Mouse (Mus musculus) retina, adult 2 months (tissue): ENCODE data around the gene Tmem163.

Source experiments
- DNase-seq: peaks from one replicate; pipeline ENCODE4 v3.0.0-alpha.2; 2012; ENCODE audit warnings: low read depth, low spot score

The Tmem163 gene

DNA sequence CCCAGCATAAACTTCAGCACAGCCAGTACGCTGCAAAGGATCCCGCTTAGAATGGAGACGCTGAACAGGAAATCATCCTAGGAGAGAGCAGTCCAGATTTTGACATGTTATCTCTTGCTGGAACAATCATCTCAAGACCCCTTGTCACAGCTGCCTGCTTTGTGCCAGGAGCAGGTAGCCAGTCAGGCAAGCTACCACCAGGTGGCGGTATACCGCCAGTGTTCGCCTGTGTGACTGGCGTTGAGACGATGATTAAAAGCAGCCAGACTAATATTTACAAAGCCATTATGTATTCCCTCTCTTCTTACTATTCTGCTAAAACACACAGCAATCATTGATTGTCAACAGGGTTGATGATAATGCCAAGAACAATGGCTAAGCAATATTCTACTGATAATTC is 179.1 kb downstream of the Tmem163 start:
- DNase-seq = peak; percentile 47

DNA sequence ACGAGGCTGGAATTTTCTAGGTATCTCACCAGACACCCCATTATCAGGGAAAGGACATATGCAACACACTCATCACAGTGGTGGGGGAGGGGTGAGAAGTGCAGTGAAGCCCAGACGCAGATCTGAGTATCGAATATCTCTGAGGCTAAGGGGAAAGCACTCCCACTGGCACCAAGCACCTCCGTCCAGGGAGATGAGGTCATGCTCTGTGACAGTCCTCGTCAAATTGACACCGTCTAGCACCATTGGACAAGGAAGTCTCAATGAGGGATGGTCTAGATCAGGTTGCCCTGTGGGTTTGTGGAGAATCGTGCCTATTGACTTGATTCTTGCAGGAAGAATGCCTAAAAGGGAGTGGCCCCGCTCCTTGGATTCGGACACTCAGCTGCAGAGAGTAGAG is 180.6 kb downstream of the Tmem163 start:
- DNase-seq = no peak

DNA sequence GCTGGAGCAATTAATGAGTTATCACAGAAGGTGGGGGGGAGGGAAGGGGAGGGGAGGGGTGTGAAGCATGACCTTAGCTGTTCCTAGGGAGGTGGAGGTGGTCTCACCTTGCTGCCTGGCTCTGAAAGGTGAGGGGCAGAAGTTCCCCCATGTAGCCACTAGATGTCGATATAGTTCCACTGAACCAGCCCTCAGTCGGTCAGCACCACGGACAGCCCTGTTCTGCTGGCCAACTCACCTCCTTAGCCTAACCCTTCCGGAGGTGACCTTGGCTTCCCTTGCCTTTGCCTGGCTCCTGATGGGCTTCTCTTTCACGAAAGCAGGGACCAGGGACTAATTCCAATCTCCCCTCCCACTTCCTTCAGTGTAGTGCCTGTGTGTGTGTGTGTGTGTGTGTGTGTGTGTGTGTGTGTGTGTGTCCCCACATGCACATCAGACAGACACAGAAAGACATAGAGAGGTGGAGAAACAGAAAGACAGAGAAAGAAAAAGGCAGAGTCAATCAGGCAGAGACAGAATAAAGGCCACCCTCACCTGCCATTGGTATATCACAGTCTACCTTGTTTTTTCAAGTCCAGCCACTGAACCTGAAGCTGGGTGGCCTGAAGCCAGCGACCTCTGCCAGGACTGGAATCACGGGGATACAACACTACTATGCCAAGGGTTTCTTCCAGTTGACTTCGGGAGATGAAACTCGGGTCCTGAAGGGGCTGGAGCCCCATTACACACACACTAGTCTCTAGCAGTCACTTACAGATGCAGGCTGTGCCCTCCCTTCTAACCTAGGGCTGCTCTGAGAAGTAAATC is 182.4 kb downstream of the Tmem163 start:
- peak; percentile 26 for DNase-seq

DNA sequence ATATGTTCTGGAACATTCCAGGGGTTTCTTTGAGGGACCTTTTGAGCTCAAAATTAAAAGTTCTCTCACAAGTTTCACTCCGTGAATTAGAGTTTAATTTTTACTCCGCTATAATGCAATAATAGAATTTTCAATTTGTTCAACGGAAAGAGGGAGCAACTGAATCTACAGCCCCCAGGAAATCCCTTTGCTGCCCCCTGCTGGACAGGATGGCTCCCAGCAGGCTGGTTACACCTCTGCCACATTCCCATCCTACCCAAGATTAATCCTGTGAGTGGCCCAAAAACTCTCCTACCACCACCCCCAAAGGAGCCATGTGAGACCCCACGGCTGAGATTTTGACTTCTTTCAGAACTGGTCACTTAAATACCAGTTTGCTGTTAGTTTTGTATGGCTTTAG is 192.2 kb downstream of the Tmem163 start:
- no peak for DNase-seq

DNA sequence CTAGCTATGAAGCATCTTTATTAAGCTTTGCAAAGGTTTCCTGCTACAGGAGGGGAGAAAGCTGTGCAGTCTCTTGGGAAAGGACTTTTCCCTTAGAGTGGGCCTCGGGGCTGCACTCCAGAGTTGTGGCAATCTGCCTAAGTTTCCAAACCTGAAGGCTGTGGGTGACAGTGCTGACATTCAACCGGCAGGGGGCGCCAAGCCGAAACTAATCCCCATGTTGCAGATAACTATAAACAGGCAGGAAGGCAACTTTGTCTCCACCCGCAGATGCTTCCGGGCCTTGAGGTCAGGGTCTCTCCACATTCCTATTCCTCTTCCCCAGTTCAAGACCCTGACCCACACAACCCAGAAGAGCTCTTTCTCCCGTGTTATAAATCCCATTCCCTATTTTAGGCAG is 194.5 kb downstream of the Tmem163 start:
- no peak for DNase-seq

DNA sequence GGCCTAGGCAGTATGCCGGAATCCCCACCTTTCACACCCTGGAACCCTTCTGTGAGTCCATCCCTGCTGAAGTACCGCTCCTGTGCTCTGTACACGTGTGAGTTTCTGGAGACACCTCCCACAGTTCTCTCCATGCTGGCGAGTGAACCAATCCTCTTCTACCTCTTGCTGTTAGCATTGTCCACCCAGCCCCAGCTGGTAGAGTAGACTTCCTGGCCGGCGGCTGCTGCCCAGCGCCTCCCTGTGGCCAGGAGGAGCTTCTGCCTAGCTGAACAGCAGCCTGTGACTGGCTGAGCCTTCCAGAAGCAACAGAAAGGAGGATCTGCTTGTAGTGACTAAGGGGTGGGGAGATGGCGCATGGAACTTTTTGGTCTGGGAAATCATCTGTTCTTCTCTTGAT is 195.2 kb downstream of the Tmem163 start:
- no peak for DNase-seq

DNA sequence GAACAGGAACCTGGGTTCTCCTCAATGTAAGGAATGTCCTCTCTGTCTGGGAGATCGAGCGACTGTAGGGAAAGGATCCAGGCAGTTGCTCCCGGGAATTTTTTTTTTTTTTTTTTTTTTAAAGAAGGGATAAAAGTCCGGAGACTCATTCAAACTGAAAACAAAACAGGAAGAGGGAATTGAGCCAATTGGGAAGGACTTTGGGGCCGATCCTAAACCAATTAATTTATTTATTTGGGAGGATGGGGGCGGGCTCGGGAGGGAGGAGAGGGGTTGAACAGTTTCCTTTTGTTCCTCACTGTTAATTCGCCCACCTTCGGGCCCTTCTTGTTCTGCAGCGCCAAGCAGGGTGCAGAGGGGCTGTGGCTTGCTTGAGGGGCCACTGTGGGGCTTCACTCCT is 196.4 kb downstream of the Tmem163 start:
- no peak for DNase-seq

DNA sequence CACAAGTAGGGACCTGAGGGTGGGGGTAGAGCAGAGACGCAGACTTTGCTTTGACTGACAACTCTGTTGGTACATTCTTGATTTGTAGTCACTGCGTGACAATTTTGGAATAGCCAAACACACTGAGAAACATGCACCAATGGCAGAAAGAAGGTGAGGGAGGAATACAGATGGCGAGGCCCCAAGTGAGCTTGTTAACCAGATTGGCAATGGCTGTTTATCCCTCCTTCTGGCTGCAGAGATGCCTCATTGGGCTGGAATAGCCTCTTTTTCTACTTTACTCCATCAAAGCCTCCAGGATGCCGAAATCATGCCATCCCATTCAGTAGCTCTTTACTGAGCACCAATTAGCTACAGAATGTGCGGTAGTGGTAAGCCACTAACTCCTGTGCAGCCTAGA is 203.6 kb downstream of the Tmem163 start:
- no peak for DNase-seq

DNA sequence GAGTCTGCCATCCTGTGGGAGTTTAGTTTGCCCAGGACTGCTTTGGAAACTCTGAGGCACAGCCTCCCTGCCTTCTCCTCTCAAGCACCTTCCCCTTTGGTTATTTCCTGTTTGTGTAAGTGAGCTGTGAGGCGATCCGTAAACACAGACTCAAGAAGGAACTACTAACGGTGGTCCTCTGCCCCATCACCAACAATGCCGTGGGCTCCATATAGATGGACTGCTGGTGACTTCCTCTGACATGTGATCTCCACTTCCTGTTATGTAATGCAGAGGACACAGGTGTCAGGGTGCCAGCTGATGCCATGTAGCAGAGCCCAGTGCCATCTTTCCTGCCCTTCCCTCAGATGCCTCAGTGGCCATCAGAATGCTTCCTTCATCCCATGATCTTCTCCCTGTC is 209.2 kb downstream of the Tmem163 start:
- no peak for DNase-seq

DNA sequence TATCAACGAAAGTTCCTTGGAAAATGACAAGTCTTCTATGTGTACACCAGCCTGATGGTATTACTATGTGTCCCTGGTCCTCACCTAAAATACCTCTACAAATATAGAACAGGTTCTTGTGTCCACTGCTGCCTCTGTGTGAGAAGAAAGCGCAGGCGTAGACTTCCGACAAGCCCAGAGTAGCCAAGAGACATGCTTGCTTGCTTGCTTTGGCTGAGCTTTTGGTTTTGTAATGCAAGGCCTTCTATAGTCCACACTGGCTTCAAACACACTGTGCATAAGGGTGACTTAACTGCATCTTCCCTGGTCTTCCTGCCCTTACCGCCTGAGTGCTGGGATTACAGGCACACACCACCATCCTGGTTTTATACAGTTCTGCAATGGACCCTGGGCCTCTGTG is 212.1 kb downstream of the Tmem163 start:
- no peak for DNase-seq

DNA sequence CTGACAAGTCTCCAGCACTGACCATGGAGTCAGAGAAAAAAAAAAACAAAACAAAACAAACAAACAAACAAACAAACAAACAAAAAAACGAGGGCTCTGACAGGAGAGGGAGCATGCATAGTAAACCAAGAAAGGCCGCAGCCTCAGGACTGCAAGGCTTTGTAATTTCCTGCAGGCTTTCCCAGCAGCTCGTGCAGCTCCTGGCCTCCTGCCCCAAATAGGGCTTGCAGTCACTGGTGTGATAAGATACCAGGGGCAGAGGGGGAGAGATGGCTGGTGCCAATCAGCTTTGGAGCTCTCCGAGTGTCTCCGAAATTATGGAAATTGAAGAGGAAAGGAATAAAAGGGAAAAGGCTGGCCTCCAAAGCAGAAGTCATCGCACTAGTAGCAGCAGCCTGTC is 214.1 kb downstream of the Tmem163 start:
- no peak for DNase-seq

DNA sequence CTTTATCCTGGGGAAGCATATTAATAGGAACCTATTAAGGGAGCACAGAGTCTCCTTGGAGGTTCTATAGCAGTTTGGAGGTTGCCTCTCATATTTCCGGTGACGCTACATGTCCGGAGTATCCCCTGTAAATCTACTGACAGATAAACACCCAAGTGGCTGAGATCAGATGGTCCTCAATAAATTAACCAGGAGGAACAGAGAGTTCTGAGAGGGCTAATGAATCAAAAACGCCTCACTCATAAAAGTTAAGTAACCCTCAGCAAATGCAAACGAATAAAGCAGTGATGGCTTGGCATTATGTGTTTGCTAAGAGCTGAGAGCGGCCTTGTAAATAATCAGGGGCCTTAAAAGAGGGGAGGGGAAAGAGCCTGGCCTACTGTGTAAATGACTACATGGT is 215.3 kb downstream of the Tmem163 start:
- DNase-seq = no peak

DNA sequence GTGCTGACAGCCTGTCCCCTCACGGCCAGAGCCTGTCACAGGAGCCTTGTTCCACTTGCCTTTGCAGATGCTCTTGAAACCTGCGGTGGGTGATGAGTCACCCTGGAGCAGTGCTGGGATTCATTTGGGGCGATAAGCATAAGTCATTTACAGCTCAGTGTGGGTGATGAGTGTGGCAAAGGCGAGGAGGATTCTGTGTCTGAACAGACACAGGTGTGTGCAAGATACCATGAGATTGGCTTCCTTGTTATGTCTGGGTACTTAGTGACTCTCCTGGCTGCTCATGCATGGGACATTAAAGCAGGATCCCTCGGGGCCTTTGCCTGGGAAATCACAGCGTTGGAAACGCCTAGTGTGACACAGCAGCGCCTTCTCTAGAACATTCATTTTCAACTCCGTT is 218.3 kb downstream of the Tmem163 start:
- no peak for DNase-seq

DNA sequence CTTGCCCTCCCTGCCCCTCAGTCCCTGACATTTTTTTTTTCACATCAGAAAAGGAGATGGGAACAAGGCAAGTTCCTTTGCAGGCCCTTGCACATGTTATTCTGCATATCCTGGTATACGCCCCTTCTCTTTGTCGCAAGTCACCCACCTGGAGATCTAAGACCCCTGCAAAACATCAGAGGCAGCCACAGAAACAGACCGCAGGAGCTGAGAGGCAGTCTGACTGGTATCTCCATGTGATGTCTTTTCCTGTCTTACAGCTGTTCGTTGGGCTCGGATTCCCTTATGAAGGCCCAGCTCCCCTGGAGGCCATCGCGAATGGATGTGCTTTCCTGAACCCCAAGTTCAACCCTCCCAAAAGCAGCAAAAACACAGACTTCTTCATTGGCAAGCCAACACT is 219.8 kb downstream of the Tmem163 start:
- no peak for DNase-seq

DNA sequence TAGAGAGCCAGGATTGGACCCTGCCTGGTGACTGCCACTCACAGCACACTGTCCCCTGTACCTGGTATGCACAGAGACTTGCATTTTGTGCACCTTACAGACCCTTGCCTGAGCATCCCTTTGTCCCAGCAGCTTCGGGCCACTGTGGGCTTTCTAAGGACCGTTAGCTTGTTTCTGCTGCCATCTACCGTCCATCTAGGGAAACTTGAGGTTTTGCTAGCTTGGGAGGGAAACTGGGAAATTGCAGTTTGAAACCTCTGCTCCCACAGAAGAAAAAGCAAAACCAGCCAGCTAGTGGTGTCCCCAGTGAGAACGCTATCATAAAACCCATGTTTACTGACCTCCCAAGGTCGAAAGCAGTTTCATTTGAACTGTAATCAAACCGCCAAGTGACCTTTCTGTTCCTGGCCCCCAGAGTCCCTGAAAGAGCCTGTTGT is 220.3 kb downstream of the Tmem163 start:
- DNase-seq = peak; percentile 61

DNA sequence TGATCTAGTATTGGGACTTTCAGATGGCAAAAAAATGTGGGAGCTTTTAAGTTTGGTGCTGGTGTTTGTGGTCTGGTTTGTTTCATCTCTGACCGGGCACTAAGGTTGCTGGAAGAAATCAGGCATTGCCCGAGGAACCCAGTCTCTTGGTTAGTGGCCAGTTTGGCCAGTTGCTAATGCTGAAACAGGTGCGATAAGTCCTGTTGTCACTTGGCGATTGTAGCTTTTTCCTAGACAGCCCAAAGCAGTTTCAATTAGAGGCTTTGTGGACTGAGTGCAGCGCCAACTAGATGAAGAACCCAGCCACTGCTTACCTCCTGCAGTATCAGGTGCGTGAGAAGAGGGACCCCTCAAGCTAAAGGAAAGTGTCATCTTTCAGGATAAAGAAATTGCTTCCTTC is 226.0 kb downstream of the Tmem163 start:
- DNase-seq = no peak

DNA sequence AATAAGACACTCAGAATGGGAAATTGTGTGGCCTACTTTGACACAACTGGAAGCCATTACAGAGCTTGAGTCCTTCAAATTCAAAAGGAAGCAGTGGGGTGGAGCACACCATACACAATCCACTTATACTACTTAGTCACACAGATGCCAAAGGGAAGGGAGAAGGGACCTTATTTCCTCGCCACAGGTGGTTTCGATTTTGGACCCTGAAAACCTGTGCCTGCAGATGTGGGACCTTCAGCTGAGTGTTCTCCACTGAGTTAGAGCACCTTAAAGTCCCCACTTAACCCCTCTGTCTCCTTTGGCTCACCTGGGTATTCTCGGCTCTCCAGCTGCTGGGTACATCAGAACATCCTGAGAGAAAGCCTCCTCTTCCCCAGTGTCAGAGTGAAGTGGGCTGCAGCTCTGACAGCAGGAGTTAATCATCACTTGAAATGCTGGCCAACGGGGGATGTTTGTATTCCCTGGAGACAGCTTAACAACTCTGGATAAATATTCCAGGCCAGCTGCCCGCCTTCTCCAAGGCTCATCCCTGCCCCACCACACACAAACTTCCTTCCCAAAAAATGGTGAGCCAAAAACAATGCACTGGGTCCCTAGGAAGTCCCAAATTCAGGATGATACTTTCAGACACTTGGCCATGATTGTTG is 234.4 kb downstream of the Tmem163 start:
- DNase-seq = no peak

DNA sequence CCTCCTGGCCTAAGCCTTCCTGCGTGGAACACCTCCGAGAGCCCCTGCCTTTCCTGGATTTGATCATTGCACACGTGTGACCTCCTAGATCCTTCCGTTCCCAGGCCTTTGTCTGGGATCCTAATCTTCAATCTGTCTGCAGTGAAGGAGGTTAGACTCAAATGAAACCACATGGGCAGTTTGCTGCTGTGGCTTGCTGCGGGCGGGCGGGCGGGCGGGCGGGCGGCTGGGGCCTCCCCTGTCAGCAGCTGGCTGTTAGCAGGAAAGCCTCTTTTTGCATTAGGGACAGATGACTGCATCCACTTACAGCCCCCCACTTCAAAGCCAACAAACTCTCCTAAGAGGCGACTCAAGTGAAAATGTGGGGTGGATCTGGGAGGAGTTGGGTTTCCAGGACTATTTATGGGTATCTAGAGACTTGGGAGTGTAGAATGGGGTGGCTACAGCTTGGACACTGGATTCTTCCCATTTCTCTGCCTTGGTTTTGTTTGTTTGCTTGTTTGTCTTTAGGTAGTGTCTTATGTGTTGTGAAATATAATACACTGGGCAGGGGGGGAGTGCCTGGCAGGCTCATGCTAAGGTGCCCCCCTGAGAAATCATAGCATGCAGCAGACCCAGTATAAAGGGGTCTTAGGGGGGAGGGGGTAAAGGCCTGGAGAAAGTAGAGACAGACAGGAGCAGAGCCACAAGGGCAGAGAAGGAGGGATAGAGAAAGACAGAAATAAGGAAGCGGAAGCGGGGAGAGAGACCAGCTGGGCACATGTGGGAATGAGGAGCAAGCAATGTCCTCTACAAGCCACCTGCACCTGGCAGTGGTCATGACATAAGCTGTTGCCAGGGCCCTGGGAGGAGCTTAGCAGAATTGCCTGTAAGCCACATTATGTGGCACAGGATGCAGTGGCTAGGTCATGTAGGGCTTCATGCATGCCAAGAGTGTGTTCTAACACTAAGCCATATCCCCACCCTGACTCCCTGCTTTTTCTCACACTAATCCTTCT is 236.2 kb downstream of the Tmem163 start:
- no peak for DNase-seq

DNA sequence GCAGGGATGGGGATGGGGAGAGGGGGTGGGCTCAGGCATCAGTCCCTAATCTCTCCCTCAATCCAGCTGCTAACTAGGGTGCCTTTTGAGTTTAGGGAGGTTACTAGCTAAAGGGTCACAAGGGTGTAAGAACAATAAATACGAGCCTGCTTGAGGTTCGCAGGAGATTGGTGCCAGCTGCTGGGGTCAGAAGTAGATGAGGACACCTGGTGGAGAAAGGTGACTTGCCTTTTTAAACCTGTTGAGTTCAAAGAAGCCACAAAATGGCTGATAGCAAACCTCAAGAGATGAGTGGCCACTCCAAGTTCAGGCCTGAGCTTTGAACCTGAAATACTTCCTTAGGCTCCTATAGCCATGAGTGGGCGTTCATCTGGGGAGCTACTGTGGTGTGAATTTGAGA is 237.6 kb downstream of the Tmem163 start:
- no peak for DNase-seq

DNA sequence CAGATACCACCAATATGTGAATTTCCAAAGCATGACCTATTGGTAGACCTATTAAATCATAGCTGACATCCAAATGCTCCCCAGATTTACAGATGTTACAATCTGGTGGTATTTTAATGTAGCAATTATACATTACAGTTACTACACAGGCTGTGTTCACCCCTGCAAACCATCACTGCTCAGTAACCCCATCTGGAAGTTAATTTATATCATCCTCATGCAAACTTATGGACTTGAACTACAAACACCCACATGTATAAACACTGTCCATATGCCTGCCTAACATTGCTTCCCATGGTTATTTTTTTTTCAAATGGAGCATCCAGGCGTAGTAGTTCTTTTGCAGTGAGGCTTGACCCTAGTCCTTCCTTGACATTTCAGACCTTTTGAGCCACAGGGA is 238.3 kb downstream of the Tmem163 start:
- no peak for DNase-seq

DNA sequence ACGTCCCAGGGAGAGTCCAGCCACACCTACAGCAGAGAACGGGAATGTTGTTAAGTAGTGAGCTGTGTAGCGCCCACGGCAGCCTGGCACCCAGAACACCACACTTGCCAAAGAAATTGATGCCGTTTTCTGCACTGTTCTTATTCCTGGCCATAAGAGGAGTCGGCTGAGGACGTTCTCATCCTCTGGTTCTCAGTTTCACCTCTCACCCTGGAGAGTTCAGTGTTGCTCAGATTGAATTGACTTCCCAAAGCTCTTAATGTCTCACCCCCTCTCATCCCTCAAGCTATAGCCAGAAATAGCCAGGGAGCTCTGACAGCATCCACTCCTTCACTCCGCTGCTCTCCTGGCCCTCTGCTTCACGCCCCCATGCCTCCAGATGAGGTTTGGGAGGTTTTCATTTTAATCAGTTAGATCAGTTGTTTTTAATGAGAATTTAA is 239.9 kb downstream of the Tmem163 start:
- no peak for DNase-seq

DNA sequence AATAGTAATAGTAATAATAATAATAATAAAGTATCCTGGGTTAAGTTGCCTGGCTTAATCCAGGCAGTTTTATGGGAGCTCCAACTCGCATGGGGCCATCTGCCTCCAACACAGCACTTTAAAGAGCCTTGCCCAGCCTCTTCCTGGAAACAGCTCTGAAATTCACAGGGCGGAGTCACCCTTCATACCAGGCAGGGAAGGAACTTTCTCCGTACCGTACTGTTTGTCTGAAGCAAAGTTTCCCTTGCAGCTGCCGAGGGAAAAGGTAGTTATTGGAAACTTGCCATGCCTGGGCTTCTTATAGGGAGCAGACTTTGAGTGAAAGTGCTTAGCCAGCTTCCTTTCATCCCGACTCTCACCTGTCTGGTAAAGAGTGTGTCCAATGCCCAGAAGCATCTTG is 242.3 kb downstream of the Tmem163 start:
- DNase-seq = no peak
